Mouse (Mus musculus) limb, embryonic 13.5 days (tissue): Measurements from ENCODE around the gene Rpl23. TPM values are rescaled to one million over a fixed set of nuclear protein-coding genes. Genes with fewer than 3 reads are reported as not detected.

Experiments used
- ATAC-seq: fragments of 200-750 bp; cut with Nextera tagmentation; 2 replicates; pipeline ENCODE4 v1.8.0; 2017; ENCODE audit warnings: low read depth, moderate number of reproducible peaks, moderate TSS enrichment; ENCODE audit not compliant: low FRiP score
- H3K27ac ChIP-seq: fragments of 300-500 bp; sonication (generic); 2 replicates; pipeline ENCODE4 v1.5.1; 2015; ENCODE audit warnings: inconsistent platforms, mild to moderate bottlenecking, moderate library complexity
- H3K27me3 ChIP-seq: fragments of 300-500 bp; sonication (generic); 2 replicates; pipeline ENCODE4 v1.6.1; 2015; ENCODE audit warnings: mild to moderate bottlenecking, inconsistent platforms
- H3K36me3 ChIP-seq: fragments of 300-500 bp; sonication (generic); 2 replicates; pipeline ENCODE4 v1.6.1; 2015; ENCODE audit warnings: inconsistent platforms, mild to moderate bottlenecking, moderate library complexity
- H3K4me1 ChIP-seq: fragments of 300-500 bp; sonication (generic); 2 replicates; pipeline ENCODE4 v1.6.1; 2015; ENCODE audit warnings: inconsistent platforms
- H3K4me2 ChIP-seq: fragments of 300-500 bp; sonication (generic); replicated peaks from 2 replicates; pipeline ENCODE4 v1.6.1; 2015; ENCODE audit warnings: inconsistent platforms, mild to moderate bottlenecking, moderate library complexity
- H3K4me3 ChIP-seq: fragments of 300-500 bp; sonication (generic); 2 replicates; pipeline ENCODE4 v1.5.1; 2015; ENCODE audit warnings: moderate library complexity, mild to moderate bottlenecking, inconsistent platforms
- H3K9ac ChIP-seq: fragments of 300-500 bp; sonication (generic); 2 replicates; pipeline ENCODE4 v1.6.1; 2015; ENCODE audit warnings: mild to moderate bottlenecking, inconsistent platforms
- H3K9me3 ChIP-seq: fragments of 300-500 bp; sonication (generic); 2 replicates; pipeline ENCODE4 v1.6.1; 2016; ENCODE audit warnings: inconsistent platforms
- WGBS: fragments of 180-500 bp; shearing (Covaris S2); methylation state at CpG from one replicate; pipeline ENCODE4 v1.1.7; 2015; 5-methylcytosine and 5-hydroxymethylcytosine counted together
- polyA plus RNA-seq: library from polyadenylated mRNA; unstranded; fragments of >200 nt; fragmentation: Nextera tagmentation; extraction: Ambion mirVana; gene quantifications from 2 replicates; pipeline ENCODE4 v1.2.1, GENCODE M21; 2015

Rpl23 gene
- polyA plus RNA-seq, 1 experiment from 2014 or later = 547 TPM

DNA sequence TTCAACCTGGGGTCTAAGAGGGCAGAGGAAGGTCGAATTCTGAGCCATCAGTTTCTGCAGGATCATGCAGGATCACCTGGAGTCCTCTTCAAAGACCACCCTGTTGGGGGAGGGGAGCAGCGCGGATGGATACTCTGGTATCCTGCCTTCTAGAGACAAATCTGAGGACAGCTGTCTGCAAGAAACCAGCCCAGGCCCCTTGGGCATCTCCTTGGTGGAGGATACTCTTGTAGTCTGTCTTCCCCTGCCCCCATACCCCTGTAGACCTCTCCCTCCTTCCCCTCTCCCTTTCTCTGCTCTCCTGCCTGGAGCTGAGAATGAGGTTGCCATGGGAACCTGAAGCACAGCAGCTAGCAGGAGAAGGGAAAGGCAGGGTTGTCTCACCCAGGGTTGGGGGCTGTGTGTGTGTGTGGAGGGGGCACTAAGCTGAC is 30.3 kb upstream of the Rpl23 start:
- H3K9me3 ChIP-seq = no peaks in the 10 kb centered on the region
- ATAC-seq = no peak
- no peaks in the 10 kb centered on the region for H3K27me3 ChIP-seq
- H3K4me1 ChIP-seq = peaks cover 80% of the 10 kb centered on the region
- H3K9ac ChIP-seq = peak overlapping the region; percentile 50
- H3K4me3 ChIP-seq = no peak overlapping the region
- 48% methylated on average over 3 of the region's 3 CpGs for WGBS
- H3K27ac ChIP-seq = no peak overlapping the region
- no peak overlapping the region for H3K4me2 ChIP-seq
- peaks cover 80% of the 10 kb centered on the region for H3K36me3 ChIP-seq

DNA sequence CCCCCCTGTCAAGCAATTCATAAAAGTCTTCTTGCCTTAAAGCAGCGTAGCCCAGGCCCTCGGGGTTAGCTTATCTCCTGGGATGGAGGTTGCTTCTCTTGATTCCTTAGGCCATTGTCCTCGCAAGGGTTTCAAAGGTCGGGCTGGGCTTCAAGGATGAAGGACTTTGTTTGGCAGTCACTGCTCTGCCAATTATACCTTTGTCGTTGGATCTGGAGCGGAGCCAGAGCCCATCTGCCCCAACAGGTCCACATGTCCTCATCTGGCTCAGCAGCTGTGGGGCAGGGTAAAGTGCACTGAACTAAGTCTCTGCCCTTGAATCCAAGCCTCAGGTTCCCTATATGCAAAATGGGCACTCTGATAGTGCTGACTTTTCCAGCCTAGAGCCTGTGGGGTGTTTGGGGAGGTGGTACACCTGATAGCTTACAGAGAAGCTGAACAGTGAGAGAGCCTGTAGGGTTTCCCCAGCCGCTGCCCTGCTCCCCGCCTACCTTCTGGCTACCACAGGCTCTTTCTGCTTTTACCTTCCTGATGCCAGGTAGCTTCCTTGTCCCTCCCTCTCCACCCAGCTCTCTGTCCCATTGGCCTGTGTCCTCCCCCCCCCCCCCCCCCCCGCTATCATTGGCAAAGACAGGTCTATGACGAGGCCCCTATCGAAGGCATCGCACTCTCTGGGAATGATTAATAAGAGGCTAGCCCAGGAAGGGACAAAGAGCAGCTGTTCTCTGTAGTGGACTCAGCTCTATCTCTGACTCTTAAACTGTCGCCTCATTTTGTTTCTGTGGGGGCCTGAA is 29.5 kb upstream of the Rpl23 start:
- no peaks in the 10 kb centered on the region for H3K27me3 ChIP-seq
- H3K9ac ChIP-seq = 0 out of 2 replicates have a peak overlapping the region, but pooled peaks have one; percentile 8
- 51% methylated on average over 12 of the region's 13 CpGs for WGBS
- ATAC-seq = no peak
- no peak overlapping the region for H3K4me3 ChIP-seq
- peak overlapping the region; percentile 22; the same call in 1 of the 2 replicates for H3K27ac ChIP-seq
- H3K4me2 ChIP-seq = no peak overlapping the region
- H3K4me1 ChIP-seq = peaks cover 79% of the 10 kb centered on the region
- H3K36me3 ChIP-seq = peaks cover 80% of the 10 kb centered on the region
- H3K9me3 ChIP-seq = no peaks in the 10 kb centered on the region

DNA sequence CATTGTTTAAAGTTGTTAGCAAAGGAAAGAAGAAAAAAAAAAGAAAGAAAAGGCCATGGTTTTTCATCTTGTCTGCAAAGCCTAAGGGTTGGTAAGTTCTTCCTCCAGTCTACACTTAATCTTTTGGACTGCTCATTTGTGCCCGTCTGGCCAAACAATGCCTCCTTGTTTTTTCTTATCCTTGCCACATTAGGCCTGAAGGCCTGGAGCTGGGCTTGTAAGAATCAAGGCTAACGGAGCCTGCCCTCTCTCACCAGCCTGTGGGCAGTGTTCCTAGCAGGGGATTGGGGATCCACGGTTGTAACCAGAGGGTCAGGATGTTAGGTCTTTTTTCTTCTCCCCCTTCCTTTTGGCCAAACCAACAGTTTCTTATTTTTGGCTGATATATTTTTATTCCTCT is 28.7 kb upstream of the Rpl23 start:
- H3K9me3 ChIP-seq = no peaks in the 10 kb centered on the region
- H3K4me3 ChIP-seq = no peak overlapping the region
- H3K27ac ChIP-seq = no peak overlapping the region
- H3K36me3 ChIP-seq = peaks cover 75% of the 10 kb centered on the region
- 41% methylated on average over 3 of the region's 3 CpGs for WGBS
- H3K27me3 ChIP-seq = no peaks in the 10 kb centered on the region
- H3K4me1 ChIP-seq = peaks cover 79% of the 10 kb centered on the region
- no peak overlapping the region for H3K9ac ChIP-seq
- no peak for ATAC-seq
- H3K4me2 ChIP-seq = no peak overlapping the region

DNA sequence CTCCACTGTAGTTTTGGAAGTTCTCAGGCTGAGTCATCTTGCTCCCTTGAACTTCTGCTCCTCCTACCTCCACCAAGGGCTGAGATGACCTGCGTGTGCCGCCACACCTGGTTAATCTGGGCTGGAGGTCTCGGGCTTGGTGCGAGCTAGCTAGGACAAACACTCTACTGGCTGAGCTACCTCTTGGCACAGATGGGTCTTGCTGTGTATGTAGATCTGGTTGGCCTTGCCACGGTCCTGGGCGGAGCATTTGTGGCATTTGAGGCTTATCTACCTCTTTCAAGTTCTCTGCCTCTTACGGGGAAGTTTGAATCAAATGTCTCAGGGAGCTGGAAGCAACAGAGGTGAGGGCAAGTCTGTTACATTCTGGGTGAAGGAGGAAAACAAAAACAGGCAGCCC is 28.1 kb upstream of the Rpl23 start:
- ATAC-seq = no peak
- Histone ChIP-seq H3K4me1 (peaks cover 79% of the 10 kb centered on the region), H3K4me2 (no peak overlapping the region), H3K9me3 (no peaks in the 10 kb centered on the region), H3K4me3 (no peak overlapping the region), H3K9ac (no peak overlapping the region), H3K27me3 (no peaks in the 10 kb centered on the region), H3K27ac (no peak overlapping the region), H3K36me3 (peaks cover 69% of the 10 kb centered on the region)
- WGBS = 72% methylated on average over 7 of the region's 7 CpGs

DNA sequence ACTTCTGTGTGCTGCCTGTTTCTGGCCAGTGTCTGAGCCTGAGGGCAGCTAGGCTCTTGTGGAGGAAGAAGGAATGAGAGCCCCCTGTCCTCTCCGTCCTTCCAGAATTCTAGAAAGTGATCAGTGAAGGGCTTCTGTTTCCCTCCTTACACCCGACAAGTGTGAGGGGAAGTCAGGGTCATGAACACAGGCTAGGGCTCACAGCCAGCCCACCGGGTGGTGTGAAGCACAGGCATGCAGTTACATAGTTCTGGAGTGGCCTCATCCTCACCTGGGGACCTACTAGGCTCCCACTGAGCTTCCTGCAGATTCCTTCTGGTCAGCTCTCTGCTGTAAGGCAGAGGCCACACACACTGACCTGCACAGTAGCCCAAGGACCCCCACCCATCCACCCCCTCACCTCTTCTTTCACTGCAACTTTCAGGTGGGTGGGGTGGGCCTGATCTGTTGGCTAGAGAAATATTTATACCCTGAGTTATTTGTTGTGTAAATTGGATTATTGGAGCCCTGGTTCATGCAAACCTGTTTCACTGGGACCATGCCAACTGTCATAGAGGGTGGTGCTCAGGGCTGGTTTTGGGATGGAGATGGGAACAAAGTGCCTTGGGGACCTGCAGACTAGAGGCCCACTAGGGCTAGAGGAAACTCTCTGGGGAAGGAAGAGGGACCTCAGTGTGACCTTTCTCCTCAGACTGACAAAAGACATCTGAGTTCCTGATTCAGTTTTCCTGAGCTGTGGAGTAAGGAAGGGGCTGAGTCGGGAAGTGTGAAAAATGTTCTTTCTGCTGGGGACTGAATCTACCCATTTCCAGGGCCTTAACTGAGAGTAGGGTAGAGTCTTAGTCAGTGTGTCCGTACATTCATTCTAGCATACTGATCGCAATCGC is 27.2 kb upstream of the Rpl23 start:
- no peaks in the 10 kb centered on the region for H3K9me3 ChIP-seq
- peaks cover 83% of the 10 kb centered on the region for H3K4me1 ChIP-seq
- peak overlapping the region; percentile 49 for H3K27ac ChIP-seq
- no peaks in the 10 kb centered on the region for H3K27me3 ChIP-seq
- H3K9ac ChIP-seq = peak overlapping the region; percentile 5; the same call in 1 of the 2 replicates
- no peak overlapping the region for H3K4me3 ChIP-seq
- 61% methylated on average over 7 of the region's 7 CpGs for WGBS
- H3K36me3 ChIP-seq = peaks cover 61% of the 10 kb centered on the region
- H3K4me2 ChIP-seq = peak overlapping the region; percentile 23
- peak; percentile 26; the same call in 1 of the 2 replicates for ATAC-seq

DNA sequence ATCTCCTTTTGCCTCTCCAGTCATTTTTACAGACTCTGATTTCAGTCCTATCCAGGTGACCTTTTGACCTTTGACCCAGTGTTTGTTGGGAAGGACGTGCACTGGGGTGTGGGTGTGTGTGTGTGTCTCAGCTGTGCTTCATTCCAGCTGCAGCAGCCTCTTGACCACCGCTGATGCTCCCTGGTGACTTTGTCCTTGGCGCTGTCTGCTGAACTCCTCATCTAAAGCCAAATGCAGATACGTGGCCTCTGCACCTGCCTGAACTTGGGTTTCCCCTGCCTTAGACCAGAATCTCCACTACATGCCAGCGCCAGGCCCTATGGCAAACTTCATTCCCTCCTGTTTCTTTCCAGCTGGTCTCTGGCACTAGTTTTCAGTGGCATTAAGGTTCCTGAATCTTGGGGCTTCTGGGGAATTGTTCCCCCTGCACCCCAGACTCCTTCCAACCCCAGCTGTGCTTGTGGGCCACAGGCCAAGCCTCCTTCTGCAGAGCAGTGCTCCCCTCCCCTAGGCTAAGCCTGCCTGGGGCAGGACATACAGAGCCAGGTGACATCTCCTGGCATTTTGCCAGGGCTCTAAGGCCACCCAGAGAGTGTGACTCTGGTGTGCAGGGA is 26.5 kb upstream of the Rpl23 start:
- Histone ChIP-seq H3K4me2 (peak overlapping the region; percentile 27), H3K9ac (peak overlapping the region; percentile 5; the same call in 1 of the 2 replicates), H3K4me3 (no peak overlapping the region), H3K9me3 (no peaks in the 10 kb centered on the region), H3K4me1 (peaks cover 91% of the 10 kb centered on the region), H3K27me3 (no peaks in the 10 kb centered on the region), H3K27ac (peak overlapping the region; percentile 49), H3K36me3 (peaks cover 54% of the 10 kb centered on the region)
- peak; percentile 22; the same call in 1 of the 2 replicates for ATAC-seq
- WGBS = 48% methylated on average over 5 of the region's 5 CpGs

DNA sequence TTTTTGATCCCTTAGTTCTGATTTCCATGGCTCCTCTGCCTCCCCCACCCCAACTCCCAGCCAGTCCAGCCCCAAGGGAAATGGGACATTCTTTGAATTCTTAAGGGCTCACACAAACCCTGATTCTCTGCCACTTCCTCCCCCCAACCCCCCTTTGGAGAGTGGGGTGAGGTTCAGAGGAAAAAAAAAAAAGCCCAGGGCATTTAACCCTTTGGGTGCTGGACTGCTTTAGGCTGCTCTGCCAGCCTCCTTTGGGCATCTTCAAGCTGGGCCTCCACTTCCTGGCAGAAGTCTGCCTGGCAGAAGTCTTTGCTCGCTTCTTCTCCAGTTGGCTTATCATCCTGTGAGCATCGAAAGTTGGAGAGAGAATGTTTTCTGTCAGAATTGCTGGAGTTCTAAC is 25.9 kb upstream of the Rpl23 start:
- H3K27me3 ChIP-seq = no peaks in the 10 kb centered on the region
- H3K4me3 ChIP-seq = no peak overlapping the region
- H3K9me3 ChIP-seq = no peaks in the 10 kb centered on the region
- H3K36me3 ChIP-seq = peaks cover 50% of the 10 kb centered on the region
- H3K4me2 ChIP-seq = peak overlapping the region; percentile 27; the same call in 1 of the 2 replicates
- 70% methylated on average over 2 of the region's 2 CpGs for WGBS
- no peak overlapping the region for H3K9ac ChIP-seq
- peak overlapping the region; percentile 49; the same call in 1 of the 2 replicates for H3K27ac ChIP-seq
- no peak for ATAC-seq
- peaks cover 87% of the 10 kb centered on the region for H3K4me1 ChIP-seq

DNA sequence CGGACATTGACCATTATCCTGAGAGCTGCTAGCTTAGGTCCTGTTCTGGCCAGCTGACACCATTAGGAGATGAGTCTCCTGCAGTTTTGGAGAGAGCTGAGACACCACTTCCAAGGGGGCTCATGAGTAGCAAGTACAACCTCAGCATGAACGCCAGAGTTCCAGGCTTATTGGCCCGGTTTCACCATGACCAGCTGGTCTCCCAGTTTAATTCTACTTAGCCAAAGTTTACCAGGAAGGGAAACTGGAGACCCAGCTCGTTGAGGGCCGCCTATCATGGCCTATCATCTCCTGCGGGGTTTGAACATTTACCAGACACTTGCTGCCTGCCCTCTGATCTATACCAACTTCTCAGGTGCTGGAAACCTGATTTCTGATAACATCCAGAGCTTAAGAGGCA is 25.4 kb upstream of the Rpl23 start:
- H3K4me1 ChIP-seq = peaks cover 85% of the 10 kb centered on the region
- peak overlapping the region; percentile 27; the same call in 1 of the 2 replicates for H3K4me2 ChIP-seq
- H3K4me3 ChIP-seq = no peak overlapping the region
- peaks cover 45% of the 10 kb centered on the region for H3K36me3 ChIP-seq
- no peaks in the 10 kb centered on the region for H3K27me3 ChIP-seq
- H3K9me3 ChIP-seq = no peaks in the 10 kb centered on the region
- H3K9ac ChIP-seq = no peak overlapping the region
- 39% methylated on average over 6 of the region's 6 CpGs for WGBS
- ATAC-seq = no peak
- H3K27ac ChIP-seq = 0 out of 2 replicates have a peak overlapping the region, but pooled peaks have one; percentile 0

DNA sequence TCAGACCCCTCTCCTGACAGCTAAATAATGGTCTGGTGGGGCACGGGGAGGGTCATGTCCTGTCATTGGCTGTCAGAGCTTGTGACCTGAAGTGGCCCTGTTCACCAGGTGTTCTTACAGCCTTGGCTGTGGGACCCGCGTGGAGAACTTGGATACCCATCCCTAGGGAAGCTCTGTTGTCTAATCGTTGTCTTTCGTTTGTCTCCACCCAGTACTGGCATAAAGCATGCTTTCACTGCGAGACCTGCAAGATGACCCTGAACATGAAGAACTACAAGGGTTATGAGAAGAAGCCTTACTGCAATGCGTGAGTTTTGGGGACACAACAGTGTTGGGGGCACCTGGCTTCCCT is 24.4 kb upstream of the Rpl23 start:
- H3K9me3 ChIP-seq = no peaks in the 10 kb centered on the region
- H3K36me3 ChIP-seq = peaks cover 40% of the 10 kb centered on the region
- peak overlapping the region; percentile 67; the same call in 1 of the 2 replicates for H3K4me2 ChIP-seq
- H3K9ac ChIP-seq = no peak overlapping the region
- no peak overlapping the region for H3K4me3 ChIP-seq
- no peak for ATAC-seq
- H3K27me3 ChIP-seq = no peaks in the 10 kb centered on the region
- H3K4me1 ChIP-seq = peaks cover 85% of the 10 kb centered on the region
- WGBS = 73% methylated on average over 7 of the region's 7 CpGs
- no peak overlapping the region for H3K27ac ChIP-seq

DNA sequence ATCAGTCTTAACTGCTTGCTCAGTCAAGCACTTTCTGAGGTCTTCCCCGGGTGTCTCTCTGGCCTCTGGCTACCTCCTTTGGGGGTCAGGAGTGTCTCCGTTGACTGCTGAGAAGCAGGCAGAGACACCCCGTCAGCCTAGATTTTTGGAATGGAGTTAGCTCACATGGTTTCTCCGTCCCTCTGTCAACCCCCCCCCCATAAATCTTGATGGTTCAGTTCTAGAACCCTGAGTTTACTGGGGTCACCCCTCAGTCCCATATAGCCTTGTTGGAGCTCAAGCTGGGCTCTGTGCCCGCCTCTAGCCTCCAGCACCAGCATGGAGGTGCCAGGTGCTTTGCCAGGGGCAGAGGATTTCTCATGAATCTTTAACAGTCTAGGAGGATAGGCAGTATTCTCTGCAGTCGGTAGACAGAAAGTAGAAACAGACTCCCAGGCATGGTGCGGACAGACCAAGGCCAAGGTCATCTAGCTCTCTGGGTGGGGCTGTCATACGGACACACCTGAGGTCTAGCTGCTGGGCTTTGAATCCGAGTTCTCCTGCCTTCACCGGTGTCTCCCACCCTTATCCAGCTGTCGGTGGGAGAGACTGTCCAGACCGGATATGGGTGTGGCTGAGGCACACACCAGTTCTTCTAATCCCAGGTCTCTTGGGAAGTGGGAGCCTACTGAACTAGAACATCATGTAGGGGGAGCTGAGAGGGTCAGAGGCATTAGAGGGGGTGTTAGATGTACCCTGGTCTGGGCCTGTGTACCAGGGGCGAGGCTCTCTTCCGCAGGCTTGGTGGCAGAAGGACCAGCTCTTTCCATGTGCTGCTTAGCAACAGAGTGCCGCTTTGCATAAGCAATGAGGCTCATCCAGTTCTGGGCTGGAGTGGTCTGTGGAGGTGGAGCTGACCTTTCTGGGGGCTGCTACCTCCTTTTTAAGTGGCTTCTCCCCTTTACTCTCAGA is 23.7 kb upstream of the Rpl23 start:
- peaks cover 85% of the 10 kb centered on the region for H3K4me1 ChIP-seq
- peak overlapping the region; percentile 89 for H3K27ac ChIP-seq
- H3K4me3 ChIP-seq = peak overlapping the region; percentile 33
- no peaks in the 10 kb centered on the region for H3K27me3 ChIP-seq
- ATAC-seq = no peak
- H3K4me2 ChIP-seq = peak overlapping the region; percentile 67
- peaks cover 38% of the 10 kb centered on the region for H3K36me3 ChIP-seq
- no peaks in the 10 kb centered on the region for H3K9me3 ChIP-seq
- peak overlapping the region; percentile 51; the same call in 1 of the 2 replicates for H3K9ac ChIP-seq
- 42% methylated on average over 15 of the region's 15 CpGs for WGBS
